Mouse (Mus musculus) kidney, postnatal 36 days (tissue): ENCODE results near the gene Snx7.

Source experiments
- DNase-seq, 2 experiments: peaks; one replicate each; pipeline ENCODE4 v3.0.0; 2021 to 2022; ENCODE audit warnings: mixed read lengths in 2 of 2

Snx7 gene

GRCm38 (mm10) chr3:117868637-117869323 is at the start of gene Snx7:
TSS of gene Snx7 (minus strand) at chr3:117868936.
- peak; percentile 91 to 95 for DNase-seq

DNA sequence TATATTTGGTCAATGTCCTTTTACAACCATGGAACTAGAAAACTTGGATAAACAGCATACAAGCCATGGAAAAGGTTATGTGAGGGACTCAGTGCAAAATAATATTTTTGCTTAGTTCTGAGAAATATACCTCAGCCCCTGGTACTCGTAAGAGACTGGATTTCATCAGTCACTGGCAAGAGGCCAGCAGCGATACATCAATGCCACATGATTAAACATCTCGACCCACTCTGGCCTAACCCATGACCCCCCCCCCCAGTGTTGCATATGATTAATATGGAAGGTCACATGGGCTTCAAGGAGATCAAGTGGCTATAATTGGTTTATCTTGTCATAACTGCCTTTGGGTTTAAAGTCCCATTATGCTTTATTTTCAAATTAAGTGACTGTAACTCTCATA is 46.7 kb upstream of the Snx7 start:
- no peak for DNase-seq

DNA sequence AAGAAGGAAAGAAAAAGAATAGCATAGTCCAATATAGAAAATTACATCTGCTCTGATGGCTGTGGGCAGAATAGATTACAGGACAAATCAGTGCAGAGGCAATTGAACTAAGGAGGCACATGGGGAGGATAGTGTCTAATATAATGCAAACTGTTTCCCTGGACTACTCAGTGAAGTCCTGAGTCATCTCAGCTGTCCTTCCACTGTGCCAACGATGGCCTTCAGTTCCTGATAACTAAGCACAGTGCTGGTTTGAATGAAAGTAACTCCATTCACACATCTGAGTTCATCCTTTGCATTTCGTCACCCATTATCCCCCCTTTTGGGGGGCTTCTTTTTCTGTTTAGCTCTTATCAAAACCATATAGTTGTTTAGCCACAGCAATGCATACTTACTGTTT is 25.0 kb upstream of the Snx7 start:
- DNase-seq: no peak

DNA sequence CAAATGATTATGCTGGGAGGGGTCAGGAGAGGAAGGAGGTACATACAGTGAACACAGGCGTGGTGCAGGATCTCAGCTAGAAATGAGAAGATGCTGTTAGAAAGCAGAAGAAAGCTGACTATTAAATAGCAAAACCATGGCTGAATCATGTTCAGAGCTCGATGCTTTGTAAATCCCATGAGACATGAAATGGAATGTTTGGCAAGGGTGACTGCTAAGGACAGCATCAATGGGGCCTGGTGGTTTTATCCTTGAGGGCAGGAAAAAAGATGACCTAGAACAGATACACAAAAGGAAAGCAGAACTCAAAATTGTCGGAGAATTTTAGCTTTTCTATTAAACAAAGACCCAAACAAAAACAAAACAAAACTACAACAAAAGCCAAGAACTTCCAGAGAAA is 6.7 kb upstream of the Snx7 start:
- no peak for DNase-seq

DNA sequence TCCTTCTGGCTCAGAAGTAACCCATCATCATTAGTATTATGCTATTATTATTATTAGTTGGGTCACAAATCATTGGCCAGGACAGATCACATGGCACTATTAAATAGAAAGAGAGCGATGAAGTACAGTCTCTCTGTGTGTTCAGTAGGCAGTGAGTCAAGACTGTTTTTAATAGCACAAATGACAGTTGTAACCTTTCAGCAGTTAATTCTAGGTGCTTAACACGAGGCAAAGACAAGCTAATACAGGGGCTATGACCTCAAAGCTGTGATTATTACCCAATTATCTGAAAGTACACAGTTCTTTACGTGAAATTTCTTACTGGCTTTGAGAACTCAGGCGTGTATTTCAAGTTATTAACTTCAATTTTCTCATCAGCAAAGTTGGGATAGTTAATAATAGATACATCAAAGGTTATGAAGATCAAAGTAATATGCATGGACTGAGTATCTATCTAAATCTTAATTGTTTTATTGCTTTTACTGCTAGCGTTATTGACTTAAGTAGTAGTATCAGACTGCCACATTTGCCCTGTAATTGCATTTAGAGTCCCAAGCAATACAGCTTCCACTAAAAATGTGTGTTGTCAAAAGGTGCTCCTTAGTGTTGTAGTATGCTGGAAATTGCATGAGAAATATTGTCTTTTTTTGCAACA is 4.6 kb upstream of the Snx7 start:
- DNase-seq: no peak

DNA sequence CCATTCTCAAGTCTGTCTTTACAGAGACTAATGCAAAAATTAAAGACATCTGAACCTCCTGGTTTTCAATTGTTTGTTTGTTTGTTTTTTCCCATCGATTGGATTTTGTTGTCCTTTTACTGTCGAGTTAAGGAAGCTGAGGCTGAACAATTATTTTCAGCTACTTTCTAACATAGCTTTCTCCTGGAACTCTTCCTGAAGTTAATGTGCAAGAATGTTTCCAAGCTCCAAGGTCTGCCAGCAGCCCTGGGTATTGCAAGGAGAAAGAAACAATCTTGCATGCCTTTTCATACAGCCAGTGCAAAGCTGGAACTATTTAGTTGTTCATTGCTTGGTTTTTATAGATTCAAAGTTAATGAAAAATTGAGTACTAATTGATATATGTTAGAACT is 584 bp upstream of the Snx7 start:
- DNase-seq: peak in 1 of 2 experiments; percentile 16

GRCm38 (mm10) chr3:117868091-117868490 is 645 bp downstream of the Snx7 start:
- DNase-seq: peak in 1 of 2 experiments; percentile 21

DNA sequence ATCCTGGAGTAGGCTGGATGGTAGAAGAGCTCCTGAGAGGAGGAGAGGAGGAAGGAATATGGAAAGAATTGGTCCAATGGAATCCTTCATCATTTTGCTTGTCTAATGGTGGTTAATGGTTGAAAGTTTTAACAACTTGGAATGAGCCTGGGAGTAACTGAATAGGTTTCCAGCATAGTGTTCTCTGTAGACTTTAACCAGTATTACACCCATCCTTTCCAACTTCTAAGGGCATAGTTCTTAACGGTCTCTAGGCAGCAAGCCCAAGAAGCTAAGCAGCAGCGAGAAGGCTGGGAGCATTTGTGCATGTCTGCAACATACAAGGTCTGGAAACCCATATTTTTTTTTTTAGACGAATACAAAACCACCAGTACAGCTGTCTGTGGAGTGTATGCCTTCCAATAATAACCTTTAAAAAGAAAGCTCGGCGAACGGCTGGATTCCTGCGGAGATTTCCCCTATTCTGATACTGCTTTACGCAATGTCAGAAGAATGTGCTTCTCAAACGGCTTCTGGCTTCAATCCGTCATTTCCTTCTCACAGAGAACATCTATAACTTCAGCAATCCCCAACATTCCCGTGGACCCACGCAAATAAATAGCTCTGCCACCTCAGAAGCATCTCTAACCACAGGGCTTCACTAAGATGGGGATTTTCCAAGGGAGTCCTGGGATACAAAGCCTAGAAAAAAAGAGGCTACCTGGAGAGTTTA is 1.9 kb downstream of the Snx7 start:
- DNase-seq: peak; percentile 55 to 72

DNA sequence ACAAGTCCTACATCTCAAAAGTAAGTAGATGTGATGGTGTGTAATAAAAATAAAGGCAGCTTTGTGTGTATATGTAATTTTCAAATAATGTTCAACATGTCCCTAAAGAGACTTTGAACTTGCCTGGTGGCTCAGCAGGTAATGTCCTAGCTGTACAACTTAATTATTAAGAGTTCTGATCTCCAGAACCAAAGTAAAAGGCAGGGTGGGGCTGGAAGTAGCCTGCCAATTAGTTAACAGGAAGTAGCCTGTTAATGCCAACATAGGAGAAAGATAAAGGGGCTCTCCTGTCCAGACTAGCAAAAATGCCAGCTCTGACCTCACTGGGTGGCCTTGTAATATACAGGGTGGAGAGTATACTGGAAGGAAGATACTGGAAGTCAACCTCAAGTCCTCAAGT is 3.1 kb downstream of the Snx7 start:
- peak in 1 of 2 experiments; percentile 18 for DNase-seq

DNA sequence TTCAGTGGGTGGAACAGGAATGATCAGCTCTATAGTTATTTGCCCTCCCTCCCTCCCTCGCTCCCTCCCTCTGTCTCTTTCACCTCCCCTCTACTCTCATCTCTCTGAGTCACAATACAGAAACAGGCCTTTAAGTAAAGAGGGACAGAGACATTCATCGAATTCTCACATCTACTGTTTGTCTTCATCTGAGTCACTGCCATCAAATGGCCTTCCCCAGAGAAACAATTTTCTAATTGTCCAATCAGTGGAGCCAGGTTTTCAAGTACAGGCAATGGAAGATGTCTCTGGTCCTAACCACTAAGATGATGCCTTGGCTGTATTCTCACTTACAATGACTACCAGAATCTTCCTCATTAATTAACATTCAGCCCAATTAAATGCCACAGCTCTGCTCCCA is 5.8 kb downstream of the Snx7 start:
- no peak for DNase-seq

DNA sequence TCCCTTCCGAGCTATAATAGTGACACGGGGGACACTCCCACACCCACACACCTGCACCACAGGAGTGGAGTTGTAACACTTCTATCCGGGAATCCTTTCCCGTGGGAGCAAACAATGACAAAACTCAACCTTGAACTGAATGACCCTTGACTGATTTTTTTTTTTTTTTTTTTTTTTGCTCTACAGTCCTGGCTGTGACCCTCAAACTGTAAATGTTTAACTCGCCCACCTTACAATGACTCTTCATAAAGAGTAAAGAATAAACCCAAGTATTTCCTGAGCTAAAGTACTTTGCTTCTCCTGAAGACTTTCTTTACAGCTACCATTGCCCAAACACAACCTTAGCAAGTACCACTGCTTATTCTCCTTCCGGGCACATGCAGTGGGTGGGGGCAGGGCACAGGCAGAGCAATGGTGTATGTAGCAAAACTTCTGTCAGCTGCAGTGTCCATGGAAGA is 6.7 kb downstream of the Snx7 start:
- DNase-seq: peak; percentile 46 to 65

GRCm38 (mm10) chr3:117858996-117859395 is 9.7 kb downstream of the Snx7 start:
- DNase-seq: no peak

DNA sequence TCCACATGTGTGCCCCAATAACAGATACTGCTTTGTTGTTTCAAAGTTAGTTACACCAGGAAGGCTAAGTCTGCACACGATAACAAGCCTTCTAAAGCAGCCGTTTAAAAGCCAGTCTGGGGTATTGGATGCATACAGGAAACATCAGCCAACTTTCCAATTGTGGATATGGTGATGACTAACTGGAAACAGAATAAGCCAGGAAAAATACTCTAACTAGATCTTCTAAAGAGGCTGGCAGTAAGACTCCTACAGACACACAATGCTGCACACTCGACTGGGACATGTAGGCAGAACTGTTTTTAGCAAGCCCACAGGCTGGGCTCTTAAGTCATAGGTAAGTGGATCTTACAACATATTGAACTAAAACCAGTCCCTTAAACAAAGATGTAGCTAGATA is 15.0 kb downstream of the Snx7 start:
- DNase-seq: no peak

GRCm38 (mm10) chr3:117852054-117852361 is 16.7 kb downstream of the Snx7 start:
- DNase-seq: no peak

DNA sequence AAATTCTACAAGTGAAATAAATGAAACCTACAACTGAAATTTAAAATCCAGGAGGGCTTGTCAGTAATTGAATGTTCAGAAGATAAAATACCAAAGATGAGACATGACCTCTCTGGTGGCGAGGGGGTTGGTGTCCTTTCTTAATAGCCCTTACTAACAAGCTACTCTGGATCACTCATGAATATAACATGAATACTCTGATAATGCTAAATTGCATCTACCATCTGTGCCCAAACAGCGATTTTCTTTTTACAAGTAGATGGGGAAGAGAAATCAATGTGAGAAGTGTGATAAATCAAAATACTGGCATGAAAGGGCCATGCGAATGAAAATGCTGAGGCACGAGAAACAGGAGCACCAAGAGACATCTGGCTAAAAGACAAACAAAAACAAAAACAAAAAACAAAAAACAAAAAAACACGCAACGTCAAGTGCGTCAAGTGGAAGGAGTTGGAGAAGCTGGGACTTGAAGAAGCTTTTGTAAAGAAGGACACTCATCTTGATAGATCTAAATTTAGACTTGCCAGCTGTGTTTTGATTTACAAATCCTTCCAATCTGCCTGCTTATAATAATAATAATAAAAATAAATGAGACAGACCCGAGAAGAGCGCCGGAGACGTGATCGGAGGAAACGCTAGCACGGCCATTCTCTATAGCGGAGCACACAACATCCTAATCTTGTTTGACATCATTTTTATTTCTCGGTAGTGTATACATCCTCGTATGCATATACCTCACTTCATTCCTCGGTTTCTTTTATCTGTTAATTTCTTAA is 17.3 kb downstream of the Snx7 start:
- no peak for DNase-seq

GRCm38 (mm10) chr3:117848866-117849265 is 19.9 kb downstream of the Snx7 start:
- no peak for DNase-seq

DNA sequence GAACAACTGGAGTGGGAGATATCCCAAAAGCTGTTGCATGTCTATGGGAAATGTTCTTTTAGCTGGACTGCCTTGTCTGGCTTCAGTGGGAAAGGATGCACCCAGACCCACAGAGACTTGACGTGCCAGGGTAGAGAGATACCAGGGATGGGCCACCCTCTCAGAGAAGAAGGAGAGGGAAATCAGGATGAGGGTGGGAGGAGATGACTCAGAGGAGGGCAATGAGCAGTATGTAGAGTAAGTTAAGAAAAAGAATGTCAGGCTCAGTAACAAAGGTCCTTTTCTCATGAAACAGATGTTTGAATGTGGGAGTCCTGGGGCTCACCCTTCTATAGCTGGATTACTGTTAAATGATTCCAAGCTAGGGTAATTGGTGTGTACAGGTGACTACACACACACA is 26.1 kb downstream of the Snx7 start:
- DNase-seq: no peak

GRCm38 (mm10) chr3:117839867-117840545 is 28.7 kb downstream of the Snx7 start:
- DNase-seq: no peak

- no peak for DNase-seq
These were observed 30.7 kb downstream of the Snx7 start for GRCm38 (mm10) chr3:117838020-117838419.

GRCm38 (mm10) chr3:117826486-117827200 is 42.1 kb downstream of the Snx7 start:
- no peak for DNase-seq

DNA sequence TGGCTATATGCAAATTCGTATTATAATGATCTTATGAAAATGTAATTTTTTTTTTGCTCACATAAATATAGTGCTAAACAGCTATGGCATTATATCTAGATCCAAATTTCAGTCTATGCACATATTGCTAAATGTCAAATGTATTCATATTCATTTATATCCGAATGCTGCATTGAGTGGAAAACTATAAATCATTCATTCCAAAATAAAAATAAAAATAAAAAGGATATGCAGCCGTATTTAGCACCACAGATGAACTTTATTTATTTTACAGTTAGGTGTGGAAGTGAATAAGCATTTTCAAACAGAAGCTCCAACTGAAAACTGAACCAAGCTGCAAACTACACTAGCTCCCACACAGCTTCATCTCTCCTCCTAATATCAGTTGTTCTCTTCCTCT is 45.5 kb downstream of the Snx7 start:
- DNase-seq: no peak

GRCm38 (mm10) chr3:117817635-117818034 is 51.1 kb downstream of the Snx7 start:
- DNase-seq: no peak
